Mouse (Mus musculus) lung, embryonic 16.5 days (tissue): ENCODE results near the gene Plekhj1. TPM values are rescaled to one million over a fixed set of nuclear protein-coding genes. Genes with fewer than 3 reads are reported as not detected.

Experiments used
- ATAC-seq: fragments of 200-750 bp; cut with Nextera tagmentation; 2 replicates; pipeline ENCODE4 v1.8.0; 2017; ENCODE audit warnings: low read depth, mild to moderate bottlenecking, moderate library complexity
- H3K27ac ChIP-seq: fragments of 300-500 bp; sonication (generic); 2 replicates; pipeline ENCODE4 v1.5.1; 2014; ENCODE audit warnings: mild to moderate bottlenecking, control low read depth, low read length
- H3K27me3 ChIP-seq: fragments of 300-500 bp; sonication (generic); 2 replicates; pipeline ENCODE4 v1.6.1; 2014; ENCODE audit warnings: low read depth, low read length, mixed read lengths; ENCODE audit not compliant: control insufficient read depth, insufficient read depth
- H3K36me3 ChIP-seq: fragments of 300-500 bp; sonication (generic); 2 replicates; pipeline ENCODE4 v1.6.1; 2014; ENCODE audit warnings: low read length; ENCODE audit not compliant: control insufficient read depth, insufficient read depth
- H3K4me1 ChIP-seq: fragments of 300-500 bp; sonication (generic); replicated peaks from 2 replicates; pipeline ENCODE4 v1.6.1; 2014; ENCODE audit warnings: low read length, mixed read lengths; ENCODE audit not compliant: control insufficient read depth, insufficient read depth
- H3K4me2 ChIP-seq: fragments of 300-500 bp; sonication (generic); 2 replicates; pipeline ENCODE4 v1.6.1; 2014; ENCODE audit warnings: low read depth, low read length, control low read depth
- H3K4me3 ChIP-seq: fragments of 300-500 bp; sonication (generic); 2 replicates; pipeline ENCODE4 v1.5.1; 2014; ENCODE audit warnings: mild to moderate bottlenecking, low read length, control low read depth
- H3K9ac ChIP-seq: fragments of 300-500 bp; sonication (generic); 2 replicates; pipeline ENCODE4 v1.6.1; 2014; ENCODE audit warnings: low read length, control low read depth
- H3K9me3 ChIP-seq: fragments of 300-500 bp; sonication (generic); 2 replicates; pipeline ENCODE4 v1.6.1; 2016; ENCODE audit warnings: low read length; ENCODE audit not compliant: control insufficient read depth
- WGBS: fragments of 180-500 bp; shearing (Covaris S2); extraction: QIAGEN DNeasy Blood & Tissue Kit; methylation state at CpG from one replicate; pipeline ENCODE4 v1.1.7; 2014; 5-methylcytosine and 5-hydroxymethylcytosine counted together
- polyA plus RNA-seq: library from polyadenylated mRNA; unstranded; fragments of >200 nt; fragmentation: Nextera tagmentation; extraction: Ambion mirVana; gene quantifications from 2 replicates; pipeline ENCODE4 v1.2.1, GENCODE M21; 2015

Plekhj1 gene
- 92.7 and 100 TPM in 2 replicates for polyA plus RNA-seq

DNA sequence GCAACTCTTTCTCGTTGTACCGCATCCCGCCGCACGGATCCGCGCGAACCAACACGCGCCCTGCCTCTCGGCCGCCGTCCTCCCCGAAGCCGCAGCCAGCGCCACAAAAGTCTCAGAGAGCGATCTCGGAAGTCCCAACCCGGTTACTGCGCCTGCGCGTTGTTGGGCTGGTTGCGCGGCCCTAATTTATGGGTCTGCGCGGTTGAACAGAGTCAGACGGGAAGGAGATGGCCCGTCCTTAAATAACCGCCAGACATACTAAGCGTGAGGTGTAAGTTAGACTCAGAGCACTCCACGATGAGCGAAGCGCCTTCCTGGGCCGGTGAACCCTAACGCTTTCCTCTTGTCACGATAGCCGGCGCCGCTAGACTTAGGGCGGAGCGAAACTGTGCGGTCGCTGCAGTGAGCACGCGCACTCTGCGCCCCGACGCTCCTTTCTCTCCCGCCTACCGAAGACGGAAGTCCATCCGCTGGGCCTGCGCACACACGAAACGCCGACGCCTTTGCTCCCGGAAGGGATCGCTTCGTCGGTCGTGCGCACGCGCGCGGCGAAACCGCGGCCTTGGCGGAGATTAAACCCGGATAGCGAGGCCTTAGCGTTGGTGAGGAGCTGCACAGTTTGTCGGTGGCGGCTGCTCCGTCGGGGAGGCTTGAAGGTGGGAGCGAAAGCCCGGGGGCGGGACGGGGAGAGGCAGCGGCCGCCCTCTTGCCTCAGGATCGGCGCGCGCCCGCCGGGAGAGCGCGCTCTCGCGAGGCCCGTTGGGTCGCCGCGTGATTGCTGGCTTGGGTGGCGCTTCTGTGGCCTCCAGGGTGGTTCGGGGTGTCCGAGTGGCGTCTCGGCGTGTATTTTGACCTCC is at the start of gene Plekhj1, which contains the start of gene Sf3a2:
Plekhj1 (minus strand) TSS at position 477 of the 857 bp plus-strand sequence.
Sf3a2 (plus strand) TSS at position 49 of the 857 bp plus-strand sequence.
- Histone ChIP-seq H3K27ac (peak within 1 kb of the TSS; percentile 96), H3K4me2 (peak within 1 kb of the TSS; percentile 80), H3K9me3 (no peaks in the 10 kb centered on the region), H3K27me3 (no peaks in the 10 kb centered on the region), H3K9ac (peak within 1 kb of the TSS; percentile 97), H3K4me1 (peaks cover 16% of the 10 kb centered on the region), H3K4me3 (peak within 1 kb of the TSS; percentile 84), H3K36me3 (peaks cover 39% of the 10 kb centered on the region)
- WGBS = under 1% methylated on average over 93 of the region's 104 CpGs
- peak; percentile 95 for ATAC-seq

DNA sequence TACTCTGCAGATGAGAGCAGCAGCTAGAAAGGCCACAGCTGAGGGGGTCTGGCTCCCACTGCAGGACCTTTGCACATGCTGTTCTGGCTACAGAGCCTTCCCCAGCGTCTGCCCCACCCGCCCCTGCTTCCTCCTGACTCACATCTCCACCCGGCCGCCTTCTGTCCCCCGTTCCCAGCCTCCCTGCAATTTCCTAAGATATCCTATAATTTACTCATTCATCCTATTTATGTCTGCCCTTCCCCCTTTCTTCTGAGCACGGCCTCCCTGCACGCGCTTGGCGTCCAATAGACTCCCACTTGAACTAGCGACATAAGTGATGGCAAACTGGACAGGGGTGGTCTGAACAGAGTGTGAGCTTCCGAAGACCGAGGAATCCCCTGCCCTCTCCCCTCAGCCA is 47.3 kb upstream of the Plekhj1 start:
- WGBS = 64% methylated on average over 12 of the region's 12 CpGs
- Histone ChIP-seq H3K4me3 (no peak overlapping the region), H3K9ac (no peak overlapping the region), H3K36me3 (no peaks in the 10 kb centered on the region), H3K9me3 (no peaks in the 10 kb centered on the region), H3K27me3 (peaks cover 37% of the 10 kb centered on the region), H3K4me2 (no peak overlapping the region), H3K27ac (no peak overlapping the region), H3K4me1 (no peaks in the 10 kb centered on the region; the same call in 1 of the 2 replicates)
- no peak for ATAC-seq

DNA sequence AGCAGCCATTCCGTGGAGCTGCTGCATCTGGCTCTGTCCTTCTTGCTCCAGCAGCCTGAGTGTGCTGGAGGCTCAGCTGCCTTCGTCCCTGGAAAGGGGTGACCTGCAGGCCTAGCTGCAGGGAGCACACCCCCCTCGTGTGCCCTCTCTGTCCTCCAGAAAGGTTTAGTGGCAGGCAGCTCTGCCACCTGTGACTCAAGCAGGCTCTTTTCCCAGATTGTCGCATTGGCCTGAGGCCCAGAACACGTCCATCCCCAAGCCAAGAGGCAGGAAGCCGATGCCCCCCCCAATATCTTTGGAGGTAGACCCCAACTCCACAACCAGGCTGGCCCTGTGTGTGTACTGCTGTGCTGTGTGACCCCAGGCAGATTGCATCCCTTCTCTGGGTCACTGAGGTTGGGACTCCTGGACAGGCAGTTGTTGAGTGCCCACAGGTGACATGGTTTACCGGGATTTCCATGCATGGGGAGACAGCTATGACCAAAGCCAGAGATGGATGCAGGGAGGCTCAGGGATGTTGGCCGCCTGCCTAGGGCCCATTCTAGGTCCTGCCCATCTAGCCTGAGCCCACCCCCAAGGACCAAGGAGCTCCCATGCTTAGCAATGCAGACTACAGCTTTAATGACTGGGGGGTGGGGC is 46.7 kb upstream of the Plekhj1 start:
- Histone ChIP-seq H3K36me3 (no peaks in the 10 kb centered on the region), H3K4me3 (no peak overlapping the region), H3K27ac (no peak overlapping the region), H3K9ac (no peak overlapping the region), H3K27me3 (peaks cover 37% of the 10 kb centered on the region), H3K4me2 (no peak overlapping the region), H3K4me1 (no peaks in the 10 kb centered on the region; the same call in 1 of the 2 replicates), H3K9me3 (no peaks in the 10 kb centered on the region)
- WGBS = 50% methylated on average over 8 of the region's 8 CpGs
- no peak for ATAC-seq

DNA sequence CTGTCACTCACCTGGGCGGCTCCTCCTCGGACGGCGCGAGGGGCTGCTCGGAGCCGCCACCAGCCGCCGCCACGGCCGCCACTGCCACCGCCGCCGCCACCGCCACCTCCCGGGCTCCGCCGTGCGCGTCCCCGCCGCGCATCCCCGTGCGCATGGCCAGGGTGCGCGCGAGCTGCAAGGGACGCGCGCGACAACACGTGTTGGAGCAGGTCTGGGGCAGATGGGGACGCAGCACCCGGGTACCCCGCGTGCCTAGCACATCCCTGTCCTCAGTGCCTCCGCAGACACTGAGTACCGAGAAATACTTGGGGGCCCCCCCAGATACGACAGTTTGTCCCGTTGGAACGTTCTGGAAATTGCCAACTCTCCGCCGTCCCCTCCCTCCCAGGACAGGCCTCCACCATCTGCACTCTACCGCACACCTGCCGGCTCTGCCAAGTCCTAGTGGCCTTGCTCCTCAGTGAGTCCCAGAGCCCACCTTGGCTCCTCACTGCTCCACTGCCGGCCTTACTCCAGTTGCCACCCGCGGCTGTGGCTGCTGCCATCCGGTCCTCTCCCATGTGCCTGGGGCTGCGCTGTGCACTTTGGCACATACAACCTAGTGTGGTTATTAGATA is 45.6 kb upstream of the Plekhj1 start, which contains the start of gene Lingo3:
Lingo3 (minus strand) TSS at position 109 of the 617 bp plus-strand sequence.
- 5% methylated on average over 33 of the region's 51 CpGs for WGBS
- Histone ChIP-seq H3K9me3 (no peaks in the 10 kb centered on the region), H3K4me1 (no peaks in the 10 kb centered on the region; the same call in 1 of the 2 replicates), H3K36me3 (no peaks in the 10 kb centered on the region), H3K27me3 (peaks cover 37% of the 10 kb centered on the region), H3K4me2 (peak within 1 kb of the TSS; percentile 66), H3K4me3 (peak within 1 kb of the TSS; percentile 43), H3K9ac (peak within 1 kb of the TSS; percentile 43), H3K27ac (no peak within 1 kb of the TSS)
- ATAC-seq = no peak

DNA sequence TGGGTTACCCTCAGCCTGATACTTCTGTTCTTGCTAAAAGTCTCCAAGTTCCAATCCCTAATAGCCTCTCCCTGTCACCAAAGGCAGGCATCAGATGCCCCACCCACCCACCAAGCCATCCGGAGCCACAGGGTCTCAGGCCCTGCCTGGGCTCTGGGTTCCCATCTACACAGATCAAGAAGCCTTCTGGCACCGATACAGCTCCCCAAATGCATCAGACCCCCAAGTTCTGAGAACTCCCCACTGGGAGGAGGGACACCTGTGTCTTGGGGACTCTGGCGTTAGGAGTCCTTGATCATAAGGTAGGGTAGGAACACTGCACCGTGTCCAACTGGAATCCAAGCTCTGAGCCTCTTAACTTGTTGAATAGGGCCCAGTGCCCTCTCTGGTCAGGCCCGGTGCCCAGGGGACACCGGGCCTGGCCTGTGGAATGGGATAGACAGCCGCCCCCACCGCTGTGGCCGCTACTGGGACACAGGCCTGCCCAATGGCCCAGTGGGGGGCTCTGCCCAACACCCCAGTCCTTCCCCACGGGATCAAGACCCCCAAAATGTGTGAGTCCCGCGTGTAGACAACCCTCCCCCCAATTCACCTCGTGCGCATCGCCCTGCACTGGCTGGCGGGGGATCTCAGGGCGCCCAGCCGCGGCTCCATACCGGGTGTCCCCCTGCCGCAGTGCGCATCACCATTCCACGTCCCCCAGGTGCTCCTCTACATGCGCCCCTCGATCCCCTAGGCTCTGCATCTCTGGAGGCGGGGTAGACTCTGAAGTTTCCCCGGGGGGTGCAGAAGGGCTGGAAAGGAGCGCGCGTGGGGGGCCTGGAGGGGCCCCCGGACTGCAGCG is 44.9 kb upstream of the Plekhj1 start:
- Histone ChIP-seq H3K4me3 (peak overlapping the region; percentile 43), H3K9ac (peak overlapping the region; percentile 43), H3K36me3 (no peaks in the 10 kb centered on the region), H3K4me1 (no peaks in the 10 kb centered on the region; the same call in 1 of the 2 replicates), H3K27me3 (peaks cover 37% of the 10 kb centered on the region), H3K4me2 (peak overlapping the region; percentile 66), H3K27ac (no peak overlapping the region), H3K9me3 (no peaks in the 10 kb centered on the region)
- ATAC-seq = no peak
- 9% methylated on average over 32 of the region's 32 CpGs for WGBS

DNA sequence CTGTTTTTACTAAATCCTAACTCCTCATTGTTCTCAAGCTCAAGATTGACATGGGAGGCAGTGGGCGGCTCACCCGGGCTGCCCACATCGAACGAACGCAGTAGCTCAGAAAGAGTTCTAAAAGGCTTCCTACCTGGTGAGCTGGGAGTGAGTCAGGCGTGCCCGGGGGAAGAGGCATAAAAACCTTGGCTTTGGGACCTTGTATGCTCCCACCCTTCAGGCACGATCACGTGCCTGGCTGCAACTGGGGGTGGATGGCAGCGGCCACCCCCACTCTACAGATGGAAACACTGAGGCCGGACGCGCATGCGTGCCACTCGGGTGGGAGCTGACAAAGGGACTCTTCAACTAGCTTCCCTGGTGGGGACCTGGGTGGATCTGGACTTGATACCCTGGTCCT is 43.9 kb upstream of the Plekhj1 start:
- no peak overlapping the region for H3K4me2 ChIP-seq
- H3K4me1 ChIP-seq = no peaks in the 10 kb centered on the region; the same call in 1 of the 2 replicates
- 78% methylated on average over 15 of the region's 15 CpGs for WGBS
- H3K27ac ChIP-seq = no peak overlapping the region
- peaks cover 37% of the 10 kb centered on the region for H3K27me3 ChIP-seq
- ATAC-seq = no peak
- H3K4me3 ChIP-seq = no peak overlapping the region
- no peaks in the 10 kb centered on the region for H3K36me3 ChIP-seq
- H3K9ac ChIP-seq = no peak overlapping the region
- no peaks in the 10 kb centered on the region for H3K9me3 ChIP-seq

DNA sequence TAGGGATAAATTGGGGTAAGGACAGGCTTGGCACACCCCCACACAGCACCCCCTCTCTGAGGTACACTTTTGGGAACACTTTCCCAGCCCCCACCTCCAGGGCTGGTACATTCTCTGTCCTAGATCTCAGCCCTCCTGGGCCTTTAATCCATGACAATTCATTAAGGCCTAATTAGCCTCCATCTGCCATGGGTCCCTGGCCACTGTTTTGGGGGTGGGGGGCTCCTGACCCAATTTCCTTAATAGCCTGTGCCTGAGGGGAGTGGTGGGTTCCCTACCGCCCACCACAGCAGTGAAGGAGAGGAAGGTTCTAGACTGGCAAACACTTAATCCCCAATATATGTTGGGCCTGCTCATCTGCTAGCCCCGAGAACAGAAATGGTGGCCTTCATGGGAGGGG is 43.3 kb upstream of the Plekhj1 start:
- H3K4me1 ChIP-seq = no peaks in the 10 kb centered on the region; the same call in 1 of the 2 replicates
- peaks cover 41% of the 10 kb centered on the region for H3K27me3 ChIP-seq
- H3K36me3 ChIP-seq = no peaks in the 10 kb centered on the region
- 76% methylated on average over 2 of the region's 2 CpGs for WGBS
- H3K9ac ChIP-seq = no peak overlapping the region
- no peak overlapping the region for H3K27ac ChIP-seq
- no peaks in the 10 kb centered on the region for H3K9me3 ChIP-seq
- no peak overlapping the region for H3K4me2 ChIP-seq
- H3K4me3 ChIP-seq = no peak overlapping the region
- ATAC-seq = no peak

DNA sequence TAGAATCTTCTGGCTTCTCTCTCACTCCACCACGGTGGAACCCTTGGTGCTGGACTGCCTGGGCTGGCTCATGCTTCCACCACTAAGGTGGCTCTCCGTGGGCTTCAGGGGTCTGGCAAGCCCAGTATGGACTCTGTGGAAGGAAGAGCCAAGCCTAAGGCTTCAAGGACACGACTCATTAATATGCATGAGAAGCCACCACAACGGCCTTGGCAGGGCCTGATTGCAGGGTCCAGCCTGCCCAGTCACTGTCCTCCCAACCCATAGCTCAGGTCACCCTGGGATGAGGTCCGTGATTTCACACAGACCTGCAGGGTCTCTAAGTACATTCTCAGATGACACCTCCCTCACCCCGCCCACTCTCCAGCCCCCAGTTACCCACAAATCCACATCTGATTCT is 41.4 kb upstream of the Plekhj1 start:
- H3K4me2 ChIP-seq = no peak overlapping the region
- 55% methylated on average over 6 of the region's 6 CpGs for WGBS
- no peak for ATAC-seq
- H3K4me1 ChIP-seq = no peaks in the 10 kb centered on the region; the same call in 1 of the 2 replicates
- peaks cover 53% of the 10 kb centered on the region for H3K27me3 ChIP-seq
- H3K9ac ChIP-seq = no peak overlapping the region
- no peaks in the 10 kb centered on the region for H3K9me3 ChIP-seq
- no peak overlapping the region for H3K27ac ChIP-seq
- H3K36me3 ChIP-seq = no peaks in the 10 kb centered on the region
- no peak overlapping the region for H3K4me3 ChIP-seq
